ENCODE assay signal across 8 mouse cellular contexts in genomic region chr2:166035725-166036124, GRCm38 (mm10). TPM values are rescaled to one million over a fixed set of nuclear protein-coding genes. Genes with fewer than 3 reads are reported as not detected.
A peak's percentile ranks its signal among the peaks of the same experiment; 100 is the strongest.
DNase-seq lines count a peak whose midpoint lies in the region; ATAC-seq lines count a peak whose summit lies in the region.

No protein-coding gene starts in this region.

- H3K4me1 ChIP-seq in midbrain, embryonic 11.5 days (ENCODE audit: control insufficient read depth, insufficient read depth, low read length), result peaks cover 11% of the 10 kb centered on the region

- no peak overlapping the region for H3K27ac ChIP-seq in midbrain, embryonic 11.5 days (ENCODE audit: low read depth, low read length)

- H3K9ac ChIP-seq in midbrain, embryonic 11.5 days (ENCODE audit: low read length), result no peak overlapping the region

- H3K9me3 ChIP-seq in midbrain, embryonic 11.5 days (ENCODE audit: control insufficient read depth, low read length), result no peaks in the 10 kb centered on the region

- intact Hi-C loops in heart, postnatal 25 days (cut with DNase I), result no loop called here

- H3K36me3 ChIP-seq in midbrain, embryonic 11.5 days (ENCODE audit: control insufficient read depth, insufficient read depth, low read length), result no peaks in the 10 kb centered on the region

- ATAC-seq in CD4-positive, CD25-positive, alpha-beta regulatory T cell, adult 4 months, result peak; percentile 61
- ATAC-seq in midbrain, embryonic 11.5 days (ENCODE audit: low FRiP score), result no peak

- H3K27me3 ChIP-seq in midbrain, embryonic 11.5 days (ENCODE audit: control insufficient read depth, insufficient read depth, low read length), result no peaks in the 10 kb centered on the region

- DNase-seq in heart, adult 18-20 months, result peak; percentile 75 to 82
- DNase-seq in heart, postnatal 25 days (ENCODE audit: low spot score), result no peak
- peak; percentile 65 to 75 for DNase-seq in adrenal gland, postnatal 36 days
- DNase-seq in gastrocnemius, postnatal 25 days, result peak; percentile 45
- DNase-seq in kidney, postnatal 10 days, result peak; percentile 81
- DNase-seq in retina, postnatal 1 day, result peak; percentile 37
- DNase-seq in midbrain, embryonic 11.5 days (ENCODE audit: low spot score, missing footprints), result no peak

- H3K4me2 ChIP-seq in midbrain, embryonic 11.5 days, result no peak overlapping the region

- no peak overlapping the region for H3K4me3 ChIP-seq in midbrain, embryonic 11.5 days (ENCODE audit: low read depth, low read length)

- 60% methylated on average over 3 of the region's 3 CpGs for WGBS in midbrain, embryonic 11.5 days

RNA-seq across cellular contexts. Expression of gene Ncoa3, which starts 43.3 kb away (rescaled TPM):
- 10 to 100 TPM; 29.2 to 30.2 TPM for total RNA-seq in heart, adult 18-20 months (2021)
- total RNA-seq in heart, postnatal 25 days (2021), result 10 to 100 TPM; 23.8 to 29.6 TPM
- 10 to 100 TPM; 78.6 to 87.5 TPM for polyA plus RNA-seq in CD4-positive, CD25-positive, alpha-beta regulatory T cell, adult 4 months (2017; shearing (Covaris generic))
- total RNA-seq in adrenal gland, postnatal 36 days (2021), result 10 to 100 TPM; 24.6 to 42.8 TPM
- 10 to 100 TPM; 11.3 to 13.5 TPM for total RNA-seq in gastrocnemius, postnatal 25 days (2021)
- polyA plus RNA-seq in midbrain, embryonic 11.5 days (2014; fragmentation: Nextera tagmentation; extraction: Ambion mirVana), result 16.1 and 17.4 TPM in 2 replicates

Comparison
In these comparisons a context has a peak if more than half of its experiments do, and no peak if none do; other contexts are left out.
1. DNase-seq: peak in heart, adult 18-20 months (2 of 2), adrenal gland, postnatal 36 days (2 of 2), gastrocnemius, postnatal 25 days (single experiment), kidney, postnatal 10 days (single experiment) and retina, postnatal 1 day (single experiment); none in heart, postnatal 25 days (single experiment) and midbrain, embryonic 11.5 days (single experiment).